Mouse (Mus musculus): Measurements from ENCODE around the gene Best3. TPM values are rescaled to one million over a fixed set of nuclear protein-coding genes. Genes with fewer than 3 reads are reported as not detected.

Gene Best3
- polyA plus RNA-seq, 1 experiment from 2014 or later = 0.21 TPM

- H3K9ac ChIP-seq (ENCODE audit: low read length) = no peak overlapping the region
- no peaks in the 10 kb centered on the region for H3K9me3 ChIP-seq (ENCODE audit: control insufficient read depth, low read length)
- 0 out of 2 replicates have a peak, but pooled peaks cover 3% of the 10 kb centered on the region for H3K4me1 ChIP-seq (replicated peaks; ENCODE audit: control insufficient read depth, insufficient read depth, low read length)
- H3K36me3 ChIP-seq (ENCODE audit: control insufficient read depth, insufficient read depth, low read length) = no peaks in the 10 kb centered on the region
- no peak overlapping the region for H3K4me2 ChIP-seq (ENCODE audit: low read depth, low read length)
- H3K27me3 ChIP-seq (ENCODE audit: control insufficient read depth, insufficient read depth, low read depth, low read length) = no peaks in the 10 kb centered on the region
- no peak overlapping the region for H3K4me3 ChIP-seq (ENCODE audit: low read length)
- H3K27ac ChIP-seq (ENCODE audit: low read length) = no peak overlapping the region
- WGBS = 74% methylated on average over 4 of the region's 4 CpGs
- ATAC-seq (ENCODE audit: low read depth) = no peak
Observed at GRCm38 (mm10) chr10:116968741-116969140, 17.4 kb upstream of the Best3 start.

- no peak within 1 kb of the TSS for H3K27ac ChIP-seq (ENCODE audit: low read length)
- no peak within 1 kb of the TSS for H3K9ac ChIP-seq (ENCODE audit: low read length)
- H3K4me2 ChIP-seq (ENCODE audit: low read depth, low read length) = no peak within 1 kb of the TSS
- no peak within 1 kb of the TSS for H3K4me3 ChIP-seq (ENCODE audit: low read length)
- H3K9me3 ChIP-seq (ENCODE audit: control insufficient read depth, low read length) = no peaks in the 10 kb centered on the region
- H3K4me1 ChIP-seq (replicated peaks; ENCODE audit: control insufficient read depth, insufficient read depth, low read length) = no peaks in the 10 kb centered on the region
- no peaks in the 10 kb centered on the region for H3K27me3 ChIP-seq (ENCODE audit: control insufficient read depth, insufficient read depth, low read depth, low read length)
- no peak for ATAC-seq (ENCODE audit: low read depth)
- no peaks in the 10 kb centered on the region for H3K36me3 ChIP-seq (ENCODE audit: control insufficient read depth, insufficient read depth, low read length)
- 92% methylated on average over 6 of the region's 6 CpGs for whole genome bisulfite sequencing
Observed at GRCm38 (mm10) chr10:116972509-116972908, 13.6 kb upstream of the Best3 start, which contains the start of gene Gm10271. Gene Gm10271, minus strand, starts transcription at chr10:116972609.

DNA sequence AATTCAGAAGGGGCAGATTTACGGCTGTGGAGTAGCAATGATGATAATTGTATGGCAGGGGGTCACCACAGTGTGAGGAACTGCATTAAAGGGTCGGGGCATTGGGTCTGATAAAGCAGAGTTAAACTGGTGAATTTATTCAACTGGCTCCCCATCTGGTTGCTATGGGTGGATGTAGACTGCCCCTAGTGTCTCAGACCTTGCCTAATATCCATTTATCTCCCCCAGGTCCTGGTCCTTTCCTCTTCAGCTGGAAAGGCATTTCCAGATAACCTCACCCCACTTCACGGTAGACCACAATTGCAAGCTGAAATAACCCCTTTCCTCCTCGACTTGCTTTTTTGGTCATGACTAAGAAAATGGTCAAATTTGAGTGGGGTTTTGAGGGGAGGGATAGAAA is 8.7 kb upstream of the Best3 start:
- no peaks in the 10 kb centered on the region for H3K9me3 ChIP-seq (ENCODE audit: control insufficient read depth, low read length)

GRCm38 (mm10) chr10:116977858-116978257 is 8.3 kb upstream of the Best3 start:
- Histone ChIP-seq H3K27ac (ENCODE audit: low read length) (no peak overlapping the region), H3K4me1 (replicated peaks; ENCODE audit: control insufficient read depth, insufficient read depth, low read length) (no peaks in the 10 kb centered on the region), H3K36me3 (ENCODE audit: control insufficient read depth, insufficient read depth, low read length) (no peaks in the 10 kb centered on the region), H3K4me2 (ENCODE audit: low read depth, low read length) (no peak overlapping the region), H3K27me3 (ENCODE audit: control insufficient read depth, insufficient read depth, low read depth, low read length) (no peaks in the 10 kb centered on the region), H3K9me3 (ENCODE audit: control insufficient read depth, low read length) (no peaks in the 10 kb centered on the region), H3K9ac (ENCODE audit: low read length) (no peak overlapping the region), H3K4me3 (ENCODE audit: low read length) (no peak overlapping the region)
- 78% methylated on average over 2 of the region's 2 CpGs for WGBS
- no peak for ATAC-seq (ENCODE audit: low read depth)

More for the DNA sequence above, 8.7 kb upstream of the Best3 start:
- no peak overlapping the region for H3K9ac ChIP-seq (ENCODE audit: low read length)
- no peaks in the 10 kb centered on the region for H3K36me3 ChIP-seq (ENCODE audit: control insufficient read depth, insufficient read depth, low read length)
- H3K4me1 ChIP-seq (replicated peaks; ENCODE audit: control insufficient read depth, insufficient read depth, low read length) = no peaks in the 10 kb centered on the region
- no peaks in the 10 kb centered on the region for H3K27me3 ChIP-seq (ENCODE audit: control insufficient read depth, insufficient read depth, low read depth, low read length)
- 33% methylated on average over 4 of the region's 4 CpGs for WGBS
- H3K4me2 ChIP-seq (ENCODE audit: low read depth, low read length) = no peak overlapping the region
- no peak overlapping the region for H3K4me3 ChIP-seq (ENCODE audit: low read length)
- H3K27ac ChIP-seq (ENCODE audit: low read length) = no peak overlapping the region
- ATAC-seq (ENCODE audit: low read depth) = no peak

GRCm38 (mm10) chr10:116978841-116979240 is 7.3 kb upstream of the Best3 start:
- no peak for ATAC-seq (ENCODE audit: low read depth)
- 69% methylated on average over 9 of the region's 9 CpGs for WGBS
- H3K27me3 ChIP-seq (ENCODE audit: control insufficient read depth, insufficient read depth, low read depth, low read length) = no peaks in the 10 kb centered on the region
- no peak overlapping the region for H3K4me2 ChIP-seq (ENCODE audit: low read depth, low read length)
- H3K27ac ChIP-seq (ENCODE audit: low read length) = no peak overlapping the region
- H3K4me1 ChIP-seq (replicated peaks; ENCODE audit: control insufficient read depth, insufficient read depth, low read length) = no peaks in the 10 kb centered on the region
- H3K36me3 ChIP-seq (ENCODE audit: control insufficient read depth, insufficient read depth, low read length) = no peaks in the 10 kb centered on the region
- no peak overlapping the region for H3K4me3 ChIP-seq (ENCODE audit: low read length)
- no peaks in the 10 kb centered on the region for H3K9me3 ChIP-seq (ENCODE audit: control insufficient read depth, low read length)
- H3K9ac ChIP-seq (ENCODE audit: low read length) = no peak overlapping the region

- Histone ChIP-seq H3K4me3 (ENCODE audit: low read length) (no peak overlapping the region), H3K9me3 (ENCODE audit: control insufficient read depth, low read length) (no peaks in the 10 kb centered on the region), H3K4me2 (ENCODE audit: low read depth, low read length) (no peak overlapping the region), H3K36me3 (ENCODE audit: control insufficient read depth, insufficient read depth, low read length) (no peaks in the 10 kb centered on the region), H3K9ac (ENCODE audit: low read length) (no peak overlapping the region), H3K27ac (ENCODE audit: low read length) (no peak overlapping the region), H3K4me1 (replicated peaks; ENCODE audit: control insufficient read depth, insufficient read depth, low read length) (no peaks in the 10 kb centered on the region), H3K27me3 (ENCODE audit: control insufficient read depth, insufficient read depth, low read depth, low read length) (no peaks in the 10 kb centered on the region)
- no peak for ATAC-seq (ENCODE audit: low read depth)
- 54% methylated on average over 4 of the region's 4 CpGs for WGBS
Observed at GRCm38 (mm10) chr10:116980273-116980672, 5.8 kb upstream of the Best3 start.

DNA sequence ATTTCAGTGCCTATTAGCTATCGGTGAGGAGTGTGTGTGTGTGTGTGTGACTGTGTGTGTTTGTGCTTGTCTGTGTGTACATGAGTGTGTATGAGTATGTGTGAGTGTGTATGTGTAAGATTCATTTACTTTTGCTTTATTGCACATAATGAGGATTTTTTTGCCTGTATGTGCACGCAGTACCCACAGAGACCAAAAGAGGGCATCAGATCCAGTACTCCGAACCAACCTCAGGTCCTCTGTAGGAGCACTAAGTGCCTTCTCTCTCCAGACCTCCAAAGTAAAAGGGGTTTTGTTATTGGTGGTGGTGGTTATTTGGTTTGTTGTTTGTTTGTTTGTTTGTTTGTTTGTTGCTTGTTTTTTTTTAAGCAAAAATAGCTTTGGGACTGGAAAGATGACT is 5.2 kb upstream of the Best3 start:
- Histone ChIP-seq H3K27me3 (ENCODE audit: control insufficient read depth, insufficient read depth, low read depth, low read length) (no peaks in the 10 kb centered on the region), H3K9me3 (ENCODE audit: control insufficient read depth, low read length) (no peaks in the 10 kb centered on the region), H3K4me1 (replicated peaks; ENCODE audit: control insufficient read depth, insufficient read depth, low read length) (no peaks in the 10 kb centered on the region), H3K36me3 (ENCODE audit: control insufficient read depth, insufficient read depth, low read length) (no peaks in the 10 kb centered on the region), H3K9ac (ENCODE audit: low read length) (no peak overlapping the region), H3K27ac (ENCODE audit: low read length) (no peak overlapping the region), H3K4me2 (ENCODE audit: low read depth, low read length) (no peak overlapping the region), H3K4me3 (ENCODE audit: low read length) (no peak overlapping the region)
- no peak for ATAC-seq (ENCODE audit: low read depth)
- 78% methylated on average over 3 of the region's 3 CpGs for WGBS

DNA sequence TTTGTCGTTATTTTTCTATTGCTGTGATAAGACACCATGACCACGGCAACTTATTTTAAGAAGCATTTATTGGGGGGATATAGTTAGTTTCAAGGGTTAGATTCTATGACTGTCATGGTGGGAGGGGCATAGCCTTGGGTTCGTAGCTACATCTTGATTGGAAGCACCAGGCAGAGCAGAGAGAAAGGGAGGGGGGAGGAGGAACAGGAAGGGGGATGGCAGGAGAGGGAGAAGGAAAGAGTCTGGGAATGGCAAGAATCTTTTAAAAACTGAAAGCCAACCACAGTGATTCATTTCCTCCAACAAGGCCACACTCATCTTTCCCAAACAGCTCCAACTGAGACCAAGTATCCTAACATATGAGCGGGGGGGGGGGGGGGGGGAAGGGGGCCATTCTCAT is 3.6 kb upstream of the Best3 start:
- no peak overlapping the region for H3K27ac ChIP-seq (ENCODE audit: low read length)
- no peaks in the 10 kb centered on the region for H3K27me3 ChIP-seq (ENCODE audit: control insufficient read depth, insufficient read depth, low read depth, low read length)
- H3K9ac ChIP-seq (ENCODE audit: low read length) = no peak overlapping the region
- H3K4me2 ChIP-seq (ENCODE audit: low read depth, low read length) = no peak overlapping the region
- 0 out of 2 replicates have a peak, but pooled peaks cover 4% of the 10 kb centered on the region for H3K4me1 ChIP-seq (replicated peaks; ENCODE audit: control insufficient read depth, insufficient read depth, low read length)
- H3K4me3 ChIP-seq (ENCODE audit: low read length) = no peak overlapping the region
- H3K36me3 ChIP-seq (ENCODE audit: control insufficient read depth, insufficient read depth, low read length) = no peaks in the 10 kb centered on the region
- H3K9me3 ChIP-seq (ENCODE audit: control insufficient read depth, low read length) = no peaks in the 10 kb centered on the region
- WGBS = 62% methylated on average over 4 of the region's 4 CpGs
- no peak for ATAC-seq (ENCODE audit: low read depth)

- H3K27ac ChIP-seq (ENCODE audit: low read length) = no peak overlapping the region
- 49% methylated on average over 12 of the region's 12 CpGs for WGBS
Observed at GRCm38 (mm10) chr10:116984836-116985235, 1.3 kb upstream of the Best3 start.

GRCm38 (mm10) chr10:116993971-116994370 is 7.9 kb downstream of the Best3 start:
- Histone ChIP-seq H3K9me3 (ENCODE audit: control insufficient read depth, low read length) (no peaks in the 10 kb centered on the region), H3K36me3 (ENCODE audit: control insufficient read depth, insufficient read depth, low read length) (no peaks in the 10 kb centered on the region), H3K4me3 (ENCODE audit: low read length) (no peak overlapping the region), H3K4me1 (replicated peaks; ENCODE audit: control insufficient read depth, insufficient read depth, low read length) (peaks cover 4% of the 10 kb centered on the region; the same call in 1 of the 2 replicates), H3K27me3 (ENCODE audit: control insufficient read depth, insufficient read depth, low read depth, low read length) (no peaks in the 10 kb centered on the region), H3K9ac (ENCODE audit: low read length) (no peak overlapping the region), H3K4me2 (ENCODE audit: low read depth, low read length) (no peak overlapping the region), H3K27ac (ENCODE audit: low read length) (no peak overlapping the region)
- no peak for ATAC-seq (ENCODE audit: low read depth)
- WGBS = 59% methylated on average over 8 of the region's 8 CpGs

More at GRCm38 (mm10) chr10:116984836-116985235, 1.3 kb upstream of the Best3 start:
- Histone ChIP-seq H3K27me3 (ENCODE audit: control insufficient read depth, insufficient read depth, low read depth, low read length) (no peaks in the 10 kb centered on the region), H3K9me3 (ENCODE audit: control insufficient read depth, low read length) (no peaks in the 10 kb centered on the region), H3K4me3 (ENCODE audit: low read length) (no peak overlapping the region), H3K36me3 (ENCODE audit: control insufficient read depth, insufficient read depth, low read length) (no peaks in the 10 kb centered on the region), H3K9ac (ENCODE audit: low read length) (no peak overlapping the region), H3K4me1 (replicated peaks; ENCODE audit: control insufficient read depth, insufficient read depth, low read length) (0 out of 2 replicates have a peak, but pooled peaks cover 4% of the 10 kb centered on the region), H3K4me2 (ENCODE audit: low read depth, low read length) (no peak overlapping the region)
- no peak for ATAC-seq (ENCODE audit: low read depth)

All from lung, embryonic 16.5 days (tissue).